Mouse (Mus musculus) spleen, postnatal 36 days (tissue): ENCODE data around the gene Aurkaip1.
A peak's percentile ranks its signal among the peaks of the same experiment; 100 is the strongest.

Experiments used
- DNase-seq, 2 experiments: peaks; one replicate each; pipeline ENCODE4 v3.0.0; 2022; ENCODE audit warnings: low spot score in 2 of 2, mixed read lengths in 1 of 2

The Aurkaip1 gene

DNA sequence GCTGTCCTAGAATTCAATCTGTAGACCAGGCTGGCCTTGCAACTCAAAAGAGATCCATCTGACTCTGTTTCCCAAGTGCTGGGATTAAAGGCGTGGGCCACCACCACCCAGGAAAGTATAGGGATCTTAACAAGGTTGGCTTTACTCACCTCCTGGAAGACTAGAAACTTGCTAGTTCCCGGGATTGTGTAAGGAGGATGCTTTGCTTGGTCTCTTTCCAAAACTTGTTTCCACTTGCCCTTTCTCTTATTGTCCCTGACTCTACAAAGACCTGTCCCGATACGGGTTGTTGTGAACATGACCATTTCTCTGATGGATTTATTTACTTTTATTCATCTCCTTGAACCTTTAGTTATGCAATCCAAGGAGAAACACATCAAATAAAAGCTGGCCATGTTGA lies 1.2 kb upstream of the Aurkaip1 start:
- no peak for DNase-seq

DNA sequence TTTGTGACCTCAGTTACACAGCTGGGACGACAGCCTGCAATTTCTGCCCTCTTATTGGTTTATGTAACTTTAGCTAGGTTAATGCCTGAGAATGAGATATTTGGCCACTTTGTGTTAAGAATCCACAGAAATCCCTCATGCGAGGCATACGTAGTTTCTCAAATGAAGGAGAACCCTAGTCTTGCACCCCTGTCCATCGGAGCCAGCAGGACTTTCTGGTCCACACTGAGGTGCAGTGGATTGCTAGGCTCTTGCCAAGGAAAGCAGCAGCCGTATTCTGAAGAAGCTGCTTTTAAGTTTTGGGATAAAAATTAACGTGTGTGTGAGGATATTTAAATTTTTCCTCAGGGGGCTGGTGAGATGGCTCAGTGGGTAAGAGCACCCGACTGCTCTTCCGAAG lies 476 bp upstream of the Aurkaip1 start:
- DNase-seq, result no peak

DNA sequence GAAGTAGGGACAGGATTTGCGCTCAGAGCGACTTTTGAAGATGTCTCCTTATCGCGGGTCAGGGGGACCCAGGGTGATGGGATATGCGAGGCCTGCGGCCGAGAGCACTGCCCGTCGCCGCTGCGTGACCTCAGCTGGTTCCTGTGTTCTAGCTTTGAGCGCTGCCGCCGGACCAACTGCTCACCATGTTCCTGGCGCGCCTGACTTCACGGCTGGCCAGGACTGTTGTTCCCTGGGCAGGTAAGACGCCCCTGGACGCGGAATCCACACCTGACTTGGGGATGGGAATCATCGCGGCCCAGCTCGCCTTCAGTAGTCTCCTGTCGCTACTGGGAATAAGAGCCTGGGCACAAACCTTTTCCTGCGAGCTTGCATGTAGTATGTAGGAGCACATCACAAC lies 759 bp downstream of the Aurkaip1 start:
- no peak for DNase-seq

DNA sequence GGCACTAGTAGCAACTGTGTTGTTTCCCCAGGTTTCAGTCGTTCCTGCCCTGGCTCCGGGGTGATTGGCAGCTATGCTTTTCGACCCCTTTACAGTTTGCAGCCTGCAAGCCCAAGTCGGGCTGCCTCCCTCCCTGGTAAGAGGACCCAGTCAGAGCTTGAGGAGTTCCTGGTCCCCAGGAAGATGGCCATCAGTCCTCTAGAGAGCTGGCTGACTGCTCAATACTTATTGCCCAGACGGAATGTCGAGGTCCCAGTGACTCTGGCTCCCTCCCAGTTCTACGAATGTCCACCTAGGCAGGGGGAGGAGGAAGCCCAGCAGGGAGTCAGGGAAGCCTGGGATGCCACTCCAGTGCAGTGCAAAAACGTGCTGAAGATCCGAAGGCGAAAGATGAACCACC lies 1.2 kb downstream of the Aurkaip1 start:
- DNase-seq, result no peak

DNA sequence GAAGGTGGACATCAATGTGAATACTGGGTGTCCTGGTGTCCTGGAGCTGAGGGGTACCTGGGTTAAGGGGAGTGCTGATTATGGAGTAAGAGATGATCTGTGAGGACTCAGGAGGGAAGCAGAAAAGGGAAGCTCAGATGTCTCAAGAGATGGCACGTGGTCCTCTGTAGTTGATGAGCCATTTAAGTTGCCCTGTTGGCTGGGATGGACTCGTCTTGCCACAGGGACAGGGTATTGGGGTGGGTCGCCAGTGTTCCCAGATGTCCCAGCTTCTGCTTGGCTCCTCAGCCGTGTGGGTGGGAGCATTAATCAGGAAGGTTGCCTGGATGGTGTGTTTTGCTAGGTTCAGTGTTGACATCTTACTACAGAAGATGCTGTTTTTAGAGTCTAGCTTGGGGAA lies 2.2 kb downstream of the Aurkaip1 start:
- DNase-seq, result no peak

DNA sequence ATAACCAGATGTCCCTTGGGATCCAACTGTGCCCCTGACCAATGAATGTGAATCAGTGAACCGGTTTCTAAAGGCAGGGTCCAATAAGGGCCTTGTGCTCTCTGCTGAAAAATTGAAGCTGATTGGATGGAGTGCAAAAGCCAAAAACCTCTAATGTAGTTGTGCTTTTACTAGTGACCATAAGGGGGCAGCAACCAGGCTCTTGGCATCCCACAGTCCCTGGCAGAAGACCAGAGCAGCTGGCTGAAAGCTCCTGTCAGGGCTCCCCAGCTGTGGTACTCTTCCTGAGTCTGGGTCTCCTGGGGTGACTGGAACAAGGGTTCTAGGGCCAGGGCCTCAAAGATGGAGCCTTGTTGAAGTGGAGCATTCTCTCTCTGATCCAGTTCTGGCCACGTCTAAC lies 2.8 kb downstream of the Aurkaip1 start:
- DNase-seq, result peak; percentile 70 to 71

DNA sequence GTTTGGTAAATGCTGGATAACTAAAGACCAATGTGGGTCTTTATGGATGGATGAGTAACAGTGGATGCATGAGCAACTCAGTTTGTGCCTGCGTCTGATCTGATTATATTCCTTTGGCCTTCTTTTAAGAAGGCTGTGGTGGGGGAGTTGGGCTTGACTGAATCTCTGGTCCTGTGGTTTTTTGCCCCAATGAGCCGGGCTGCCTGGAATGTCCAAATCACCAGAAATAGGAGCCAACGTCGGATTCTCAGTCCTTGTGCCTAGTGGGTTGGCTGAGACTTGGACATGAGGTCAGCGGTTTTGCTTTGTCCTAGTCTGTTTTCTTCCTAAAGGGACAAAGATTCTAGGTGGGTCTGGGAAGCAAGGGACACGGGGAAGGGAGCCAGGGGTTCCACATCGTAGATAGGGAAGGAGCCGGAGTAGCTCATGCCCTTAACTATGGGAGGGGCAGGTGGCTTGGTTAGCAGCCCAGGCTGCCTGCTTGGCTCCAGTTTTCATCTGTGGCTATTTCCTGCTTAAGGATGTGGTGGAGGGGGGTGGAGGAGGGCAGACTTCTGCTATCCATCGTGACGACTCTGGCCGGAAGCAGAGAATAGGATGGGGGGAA lies 6.4 kb downstream of the Aurkaip1 start:
- no peak for DNase-seq

DNA sequence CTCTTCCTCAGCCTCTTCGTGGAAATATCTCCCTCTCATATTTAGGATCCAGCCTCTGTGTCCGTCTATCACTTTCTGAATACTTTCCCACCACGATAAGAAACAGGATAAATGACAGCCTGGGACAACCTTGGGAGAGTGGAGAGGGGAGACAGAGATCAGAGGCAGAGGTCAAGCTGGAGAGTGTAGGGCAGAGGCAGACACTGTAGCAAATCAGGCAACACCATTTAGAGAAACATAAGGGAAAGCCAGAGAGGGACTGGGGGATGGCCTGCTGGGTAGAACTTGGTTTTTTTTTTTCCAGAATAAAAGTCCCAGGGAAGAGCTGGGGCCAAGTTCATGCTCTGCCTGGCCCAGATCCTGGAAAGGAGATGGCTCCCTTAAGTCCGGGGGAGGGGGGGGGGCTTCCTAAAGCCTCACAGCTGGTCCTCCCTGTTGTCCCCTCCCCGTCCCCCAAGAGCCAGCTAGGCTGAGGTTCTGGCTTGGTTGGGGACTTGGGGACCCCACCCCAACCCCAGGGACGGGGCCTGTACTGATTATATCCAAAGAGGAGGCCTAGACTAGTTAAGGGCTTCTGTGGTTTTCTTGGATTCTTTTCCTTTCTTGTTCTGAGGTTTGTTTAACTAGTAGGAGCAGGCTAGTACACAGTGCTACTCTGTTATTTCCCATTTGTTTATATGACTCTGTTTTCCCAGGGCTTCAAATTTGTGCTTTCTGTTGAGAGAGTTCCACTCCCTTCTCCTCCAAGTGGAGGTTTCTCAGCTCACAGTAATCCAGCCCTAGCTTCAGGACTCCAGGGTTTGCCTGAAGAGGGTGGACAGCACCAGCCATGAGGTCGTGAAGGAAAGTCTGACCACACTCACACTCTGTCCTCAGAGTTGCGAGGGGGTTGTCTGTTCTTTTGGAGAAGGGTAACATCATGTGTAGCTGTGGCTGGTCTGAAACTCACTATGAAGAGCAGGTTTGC lies 7.4 kb downstream of the Aurkaip1 start:
- no peak for DNase-seq

DNA sequence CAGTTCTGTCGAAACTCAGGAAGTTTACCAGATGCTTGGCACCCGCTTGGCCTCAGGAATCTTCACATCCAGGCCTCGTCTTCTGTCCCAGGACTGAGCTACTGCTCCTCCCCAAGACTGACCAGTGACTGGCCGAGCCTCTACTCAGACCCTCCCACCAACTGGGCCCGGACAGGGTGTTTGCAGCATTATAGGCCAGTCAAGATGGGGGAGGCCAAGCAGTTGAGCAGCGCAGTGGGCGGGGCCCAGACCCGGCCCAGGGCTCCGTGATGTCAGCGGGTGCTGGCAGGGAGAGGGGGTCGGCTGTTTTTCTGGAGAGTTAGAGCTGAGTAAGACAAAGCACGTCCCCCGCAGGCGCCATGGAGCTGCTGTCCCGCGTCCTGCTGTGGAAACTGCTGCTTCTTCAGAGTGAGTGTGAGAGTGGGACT lies 8.4 kb downstream of the Aurkaip1 start, which contains the start of gene Mxra8:
Gene Mxra8, plus strand, starts transcription at position 198 of the 428 bp plus-strand sequence.
- no peak for DNase-seq

DNA sequence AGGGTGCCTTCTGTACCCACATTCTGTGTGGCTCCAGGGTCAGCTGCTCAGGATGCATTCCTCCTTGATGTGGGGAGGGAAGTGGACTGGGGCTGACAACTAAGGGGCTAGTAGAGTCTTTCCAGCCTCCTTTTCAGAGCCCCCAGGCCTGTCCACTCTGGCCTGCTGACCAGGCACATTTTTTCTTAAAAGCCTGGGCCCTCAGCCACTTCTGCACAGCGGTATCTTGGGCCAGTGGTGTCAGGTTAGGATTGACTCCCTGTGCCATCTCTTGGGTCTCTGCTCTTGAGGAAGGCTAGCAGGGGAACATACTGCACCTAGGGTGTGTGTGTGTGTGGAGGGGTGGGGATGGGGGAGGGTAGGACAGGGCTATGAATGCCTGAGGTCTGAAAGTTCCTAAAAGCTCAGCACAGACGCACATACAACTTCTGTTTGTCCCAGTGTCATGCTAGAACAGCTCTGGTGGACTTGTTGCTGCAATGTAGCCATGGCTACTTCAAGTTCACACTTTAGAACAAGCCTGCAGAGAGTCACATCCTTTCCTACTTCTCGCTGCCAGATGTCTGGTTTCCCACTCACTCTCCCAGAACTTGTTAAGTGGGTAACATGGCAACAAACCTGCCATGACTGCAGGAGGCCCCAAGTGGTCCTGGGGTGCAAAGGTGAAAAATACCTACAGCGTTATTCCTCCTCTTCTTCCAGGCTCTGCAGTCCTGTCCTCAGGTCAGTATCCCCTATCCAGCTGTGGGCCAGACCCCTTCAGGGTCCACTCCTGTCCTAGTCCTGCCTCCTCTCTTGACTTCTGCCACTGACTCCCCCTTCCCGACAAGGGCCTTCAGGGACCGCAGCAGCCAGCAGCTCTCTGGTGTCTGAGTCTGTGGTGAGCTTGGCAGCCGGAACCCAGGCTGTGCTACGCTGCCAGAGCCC lies 9.3 kb downstream of the Aurkaip1 start:
- DNase-seq, result no peak

DNA sequence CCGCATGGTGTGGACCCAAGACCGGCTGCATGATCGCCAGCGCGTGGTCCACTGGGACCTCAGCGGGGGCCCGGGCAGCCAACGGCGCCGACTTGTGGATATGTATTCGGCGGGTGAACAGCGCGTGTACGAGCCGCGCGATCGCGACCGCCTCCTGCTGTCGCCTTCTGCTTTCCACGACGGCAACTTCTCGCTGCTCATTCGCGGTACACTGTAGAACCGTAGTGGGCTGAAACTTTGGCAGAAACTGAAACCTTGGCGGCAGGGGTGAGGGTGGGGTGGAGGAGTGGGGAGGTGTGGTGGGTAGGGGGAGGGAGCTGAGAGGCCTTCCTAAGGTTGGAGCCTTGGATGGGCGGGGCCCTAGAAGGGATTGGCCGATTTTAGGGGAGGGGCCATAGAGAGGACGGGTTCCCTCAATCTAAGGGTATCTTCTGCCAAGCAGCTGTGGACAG lies 10.0 kb downstream of the Aurkaip1 start:
- peak; percentile 78 to 80 for DNase-seq

DNA sequence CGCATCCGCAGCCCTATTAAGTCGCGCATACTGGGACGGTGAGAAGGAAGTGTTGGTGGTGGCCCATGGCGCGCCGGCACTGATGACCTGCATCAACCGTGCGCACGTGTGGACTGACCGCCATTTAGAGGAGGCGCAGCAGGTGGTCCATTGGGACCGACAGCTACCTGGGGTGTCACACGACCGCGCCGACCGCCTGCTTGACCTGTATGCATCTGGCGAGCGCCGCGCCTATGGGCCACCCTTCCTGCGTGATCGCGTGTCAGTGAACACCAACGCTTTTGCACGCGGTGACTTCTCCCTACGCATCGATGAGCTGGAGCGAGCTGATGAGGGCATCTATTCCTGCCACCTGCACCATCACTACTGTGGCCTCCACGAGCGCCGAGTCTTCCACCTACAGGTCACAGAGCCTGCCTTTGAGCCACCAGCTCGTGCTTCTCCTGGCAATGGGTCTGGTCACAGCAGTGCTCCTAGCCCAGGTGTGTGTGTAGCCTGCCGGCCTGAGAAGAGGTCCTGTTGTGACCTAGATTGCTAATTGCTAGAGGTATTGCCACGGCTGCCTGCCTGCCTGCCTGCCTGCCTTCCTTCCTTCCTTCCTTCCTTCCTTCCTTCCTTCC lies 10.7 kb downstream of the Aurkaip1 start:
- DNase-seq, result no peak

DNA sequence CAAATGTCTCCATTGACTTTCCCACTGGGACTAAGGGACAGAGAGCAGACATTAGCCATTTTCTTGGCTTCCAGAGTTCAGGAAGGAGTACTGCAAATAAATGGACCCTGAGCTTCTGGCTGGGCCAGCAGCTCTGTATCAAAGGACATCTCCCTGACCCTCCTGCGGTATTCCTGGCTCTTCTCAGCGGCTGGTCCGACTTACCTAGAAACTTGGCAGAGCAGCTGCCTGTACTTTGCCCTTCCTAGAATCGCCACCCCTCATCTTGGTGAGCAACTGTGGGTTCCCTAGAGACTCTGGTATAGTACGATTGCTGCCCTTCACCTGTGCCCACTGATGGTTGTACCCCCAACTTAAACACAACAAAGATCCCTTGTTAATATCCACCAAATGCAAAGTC lies 12.2 kb downstream of the Aurkaip1 start:
- no peak for DNase-seq

DNA sequence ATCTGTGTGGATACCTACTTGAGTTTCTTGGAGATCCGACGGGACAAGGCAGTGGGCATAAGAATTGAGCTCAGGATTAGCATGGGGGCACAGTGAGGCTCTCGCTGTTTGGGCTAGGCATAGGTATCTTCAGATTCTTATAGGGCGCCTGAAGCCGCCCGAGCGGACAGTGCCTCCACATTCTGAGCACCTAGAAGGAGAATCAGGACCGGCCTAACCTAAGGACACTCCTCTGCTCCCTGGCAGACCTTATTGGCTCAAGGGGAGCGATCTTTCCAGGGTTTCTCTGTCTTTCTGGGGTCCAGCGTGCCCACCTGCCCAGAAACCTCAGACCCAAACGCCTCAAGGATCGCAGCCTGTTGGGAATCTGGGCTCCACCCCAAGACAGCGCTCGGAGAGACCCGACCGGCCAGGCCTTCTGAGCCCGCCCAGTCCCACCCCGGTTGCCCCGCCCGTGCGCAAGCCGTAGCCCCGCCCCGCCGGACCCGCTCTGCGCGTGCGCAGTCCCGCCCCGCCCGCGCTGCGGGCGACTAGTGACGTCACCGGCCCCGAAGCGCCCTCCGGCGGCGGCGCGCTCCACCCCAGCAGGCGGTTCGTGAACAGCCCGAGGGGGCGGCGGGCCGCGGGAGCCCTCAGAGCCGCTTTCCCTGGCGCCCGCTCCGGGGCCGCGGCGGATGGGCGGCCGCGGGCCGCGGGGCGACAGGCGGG lies 16.0 kb downstream of the Aurkaip1 start, which contains the start of gene Dvl1:
Gene Dvl1, plus strand, starts transcription at position 532 of the 708 bp plus-strand sequence.
- DNase-seq, result peak; percentile 87 to 88

DNA sequence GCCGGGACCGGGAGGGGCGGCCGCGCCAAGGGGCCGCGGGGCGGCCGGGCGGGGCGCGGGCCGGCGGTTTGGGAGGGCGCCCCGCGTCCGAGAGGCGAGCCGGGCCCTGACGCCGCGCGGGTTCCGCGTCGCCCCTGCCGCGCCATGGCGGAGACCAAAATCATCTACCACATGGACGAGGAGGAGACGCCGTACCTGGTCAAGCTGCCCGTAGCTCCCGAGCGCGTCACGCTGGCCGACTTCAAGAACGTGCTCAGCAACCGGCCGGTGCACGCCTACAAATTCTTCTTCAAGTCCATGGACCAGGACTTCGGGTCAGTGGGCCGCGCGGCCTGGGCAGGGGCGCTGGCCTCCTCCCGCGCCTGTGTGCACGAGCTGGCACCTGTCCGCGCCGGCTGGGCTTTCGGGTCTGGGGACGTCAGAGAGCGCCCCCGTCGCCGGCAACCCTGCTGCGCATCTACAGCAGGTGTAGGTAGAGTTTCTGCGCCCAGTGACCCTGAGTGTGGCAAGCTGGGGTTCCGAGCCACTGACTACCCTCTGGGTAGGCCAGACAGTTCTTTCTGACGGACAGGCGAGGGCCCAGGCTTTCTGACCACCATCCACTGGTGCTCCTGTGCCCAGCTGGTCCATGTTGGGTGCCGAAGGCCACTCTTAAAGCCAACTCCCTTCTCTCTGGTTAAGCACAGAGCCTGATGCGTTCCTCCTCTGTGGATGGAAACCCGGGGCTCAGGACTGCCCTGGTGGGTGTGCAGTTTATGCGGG lies 16.7 kb downstream of the Aurkaip1 start:
- peak; percentile 24 to 38 for DNase-seq

DNA sequence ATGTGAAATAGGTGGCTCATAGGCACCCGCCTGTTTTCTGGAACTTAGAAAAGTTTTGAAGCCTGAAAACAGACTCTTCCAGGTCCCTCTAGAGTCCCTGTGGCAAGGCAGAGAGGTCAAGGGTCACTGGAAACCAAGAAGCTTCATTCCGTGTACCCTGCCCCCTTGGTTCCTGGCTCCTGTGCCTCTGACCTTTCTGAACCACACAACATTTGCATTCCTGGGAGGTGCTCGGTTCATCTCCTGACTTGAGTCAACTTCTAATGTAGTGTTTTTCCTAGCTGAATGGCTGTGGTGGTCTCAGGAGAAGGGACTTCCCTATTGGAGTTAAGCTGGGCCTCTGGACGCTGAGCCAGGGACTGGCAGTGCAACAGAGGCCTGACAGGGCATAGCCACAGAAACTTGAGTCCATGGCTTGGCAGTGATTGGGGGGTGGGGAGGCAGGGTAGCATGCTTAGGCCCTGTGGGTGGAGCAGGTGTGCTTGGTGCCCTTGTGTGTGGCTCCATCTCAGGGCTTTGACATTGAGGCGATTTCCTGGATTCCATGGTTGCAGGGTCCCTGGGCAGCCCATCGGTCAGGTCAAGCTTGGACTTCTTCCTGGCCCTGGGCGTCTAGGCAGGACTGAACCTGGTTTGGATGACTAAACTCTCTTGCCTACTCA lies 17.5 kb downstream of the Aurkaip1 start:
- DNase-seq, result no peak

DNA sequence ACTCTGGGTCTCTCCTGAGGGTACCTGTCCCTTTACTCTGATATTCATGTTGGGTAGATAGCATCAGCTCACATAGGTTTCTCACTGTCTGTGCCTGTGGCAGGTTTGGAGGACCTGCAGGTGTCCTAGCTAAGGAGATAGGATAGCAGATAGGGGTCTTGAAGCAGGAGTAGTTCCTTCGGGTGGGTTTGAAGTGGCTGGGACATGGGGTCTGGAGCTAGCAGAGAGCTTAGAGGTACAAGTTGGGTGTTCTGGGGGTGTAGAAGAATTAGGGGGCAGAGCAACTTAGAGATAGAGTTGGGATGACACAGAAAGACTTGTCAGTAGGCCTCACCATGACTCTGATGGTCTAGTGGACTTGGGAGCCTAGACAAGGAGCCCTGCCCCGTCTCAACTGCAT lies 18.3 kb downstream of the Aurkaip1 start:
- DNase-seq, result no peak

DNA sequence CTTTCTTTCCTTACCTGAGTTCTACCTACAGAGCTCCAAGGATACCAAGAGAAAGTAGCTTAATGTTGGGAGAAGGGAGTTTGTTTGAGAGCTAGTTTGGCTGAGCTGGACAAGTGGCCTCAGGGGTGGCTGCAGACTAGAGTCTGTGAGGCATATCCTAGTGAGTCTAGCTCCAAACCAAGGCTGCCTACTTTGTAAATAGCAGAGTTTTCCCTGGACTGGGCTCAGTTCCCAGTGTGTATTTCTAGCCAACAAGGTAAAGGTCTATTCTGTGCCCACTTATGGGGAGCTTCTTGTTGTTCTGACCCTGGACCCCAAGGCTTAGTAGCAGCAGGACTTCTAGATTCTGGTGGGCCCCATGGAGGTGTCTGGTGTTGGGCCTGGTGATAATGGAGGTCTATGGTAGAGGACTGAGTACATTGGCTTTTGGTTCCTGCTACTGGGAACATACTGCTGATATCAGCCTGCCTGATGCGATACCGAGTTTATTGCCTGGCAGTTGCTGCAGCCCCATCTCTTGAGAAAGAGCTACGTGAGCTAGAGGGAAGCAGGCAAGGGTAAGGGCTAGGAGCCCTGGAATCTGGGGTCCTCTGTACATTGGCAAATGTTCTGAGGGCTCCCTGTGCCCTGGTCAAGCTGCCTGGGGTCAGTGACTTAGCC lies 18.9 kb downstream of the Aurkaip1 start:
- DNase-seq, result no peak

DNA sequence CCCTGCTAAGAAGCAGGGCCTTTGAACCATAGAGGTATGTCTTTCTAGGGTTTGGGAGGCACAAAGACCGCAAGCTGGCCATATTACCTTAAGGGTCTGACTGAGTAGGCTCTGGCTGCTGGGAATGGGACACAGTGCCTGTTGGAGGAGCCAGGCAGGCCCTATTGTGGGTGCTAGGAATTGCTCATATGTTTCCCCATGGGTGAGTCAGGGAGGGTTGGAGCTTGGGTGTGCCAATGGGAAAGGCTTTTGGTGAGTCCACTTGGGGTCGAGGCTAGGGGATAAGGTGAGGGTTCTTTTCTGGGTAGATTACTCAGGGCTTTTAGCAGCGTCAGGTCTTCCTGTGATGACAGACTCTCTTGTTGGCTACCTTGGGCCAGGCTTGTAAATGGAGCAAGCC lies 20.3 kb downstream of the Aurkaip1 start:
- no peak for DNase-seq
